Comparison of ENCODE assay signal across 8 mouse cellular contexts in genomic region chr3:50902933-50903332, GRCm38 (mm10).
DNase-seq lines count a peak whose midpoint lies in the region; ATAC-seq and TF ChIP-seq lines count a peak whose summit lies in the region.

No protein-coding gene starts in this region.

- ATAC-seq in inflammation-experienced regulatory T-cells, adult 6 months, result no peak

- no peak for TF ChIP-seq CTCF in gastrocnemius, adult 2 months (IDR thresholded peaks at IDR 0.05)
- TF ChIP-seq CTCF in left cerebral cortex, adult 2 months (IDR thresholded peaks at IDR 0.05), result no peak

- H3K4me3 ChIP-seq in gastrocnemius, adult 2 months, result no peak overlapping the region
- no peak overlapping the region for H3K4me3 ChIP-seq in left cerebral cortex, adult 2 months

- H3K27ac ChIP-seq in gastrocnemius, adult 2 months, result peak overlapping the region; percentile 28; the same call in 1 of the 2 replicates
- peak overlapping the region; percentile 51 for H3K27ac ChIP-seq in left cerebral cortex, adult 2 months

- intact Hi-C loops in gastrocnemius, adult 2 months (cut with DNase I), result loop anchor here (10.0 kb wide), 1 partner anchor 818 kb away; no protein-coding TSS in a partner anchor
- intact Hi-C loops in gastrocnemius, postnatal 36 days (cut with DNase I), result loop anchor here (5.0 to 10.0 kb wide), 2 partner anchors 521 to 1808 kb away; no protein-coding TSS in a partner anchor
- intact Hi-C loops in left cerebral cortex, adult 2 months (cut with DNase I), result loop anchor here (5.0 to 10.0 kb wide), 4 partner anchors 461 to 1638 kb away; partner anchors contain the start of genes Pcdh18 and Slc7a11

- DNase-seq in gastrocnemius, adult 2 months, result peak; percentile 34
- DNase-seq in gastrocnemius, postnatal 36 days, result no peak
- DNase-seq in urinary bladder, postnatal 14 days (ENCODE audit: low spot score), result peak; percentile 45
- DNase-seq in urinary bladder, postnatal 10 days (ENCODE audit: low spot score), result no peak
- peak; percentile 55 to 63 for DNase-seq in left cerebral cortex, adult 2 months (ENCODE audit: extremely low spot score in 1 of 2, low spot score in 2 of 2)
- peak; percentile 59 to 70 for DNase-seq in thymus, postnatal 36 days
- no peak for DNase-seq in ovary, postnatal 10 days (ENCODE audit: low spot score)

Comparison
In these comparisons a context has a peak if more than half of its experiments do, and no peak if none do; other contexts are left out.
1. DNase-seq: peak in gastrocnemius, adult 2 months (single experiment), urinary bladder, postnatal 14 days (single experiment), left cerebral cortex, adult 2 months (2 of 2) and thymus, postnatal 36 days (2 of 2); none in gastrocnemius, postnatal 36 days (0 of 2), urinary bladder, postnatal 10 days (single experiment) and ovary, postnatal 10 days (single experiment).